Mouse (Mus musculus) gastrocnemius, adult 8-10 months (tissue): ENCODE measurements at regions not wholly inside any gene's neighbourhood (a gene's known extent, or its start where the extent isn't known, plus 50 kb on each side); places are given as distances from the start of the nearest gene placed in this dataset.

ENCODE experiments used
- DNase-seq, 2 experiments: peaks; one replicate each; pipeline ENCODE4 v3.0.0; 2022; ENCODE audit warnings: low spot score in 2 of 2

- DNase-seq: no peak
Observed at GRCm38 (mm10) chr6:49893113-49893512, 70.6 kb downstream of the Npy start.

GRCm38 (mm10) chr6:49899146-49899545 lies 76.6 kb downstream of the Npy start:
- no peak for DNase-seq

GRCm38 (mm10) chr6:49901512-49901911 lies 79.0 kb downstream of the Npy start:
- DNase-seq: no peak

- DNase-seq: no peak
Observed at GRCm38 (mm10) chr6:49904001-49904400, 81.5 kb downstream of the Npy start.

- no peak for DNase-seq
Observed at GRCm38 (mm10) chr6:49906456-49906855, 83.9 kb downstream of the Npy start.

- no peak for DNase-seq
Observed at GRCm38 (mm10) chr6:49919089-49919812, 96.7 kb downstream of the Npy start.

GRCm38 (mm10) chr6:49919813-49920170 lies 97.3 kb downstream of the Npy start:
- DNase-seq: no peak

GRCm38 (mm10) chr6:49924296-49924695 lies 101.8 kb downstream of the Npy start:
- no peak for DNase-seq

- DNase-seq: no peak
Observed at GRCm38 (mm10) chr6:49928075-49928474, 105.6 kb downstream of the Npy start.

GRCm38 (mm10) chr6:49930104-49930503 lies 107.6 kb downstream of the Npy start:
- no peak for DNase-seq

GRCm38 (mm10) chr6:49943087-49943486 lies 120.6 kb downstream of the Npy start:
- no peak for DNase-seq

GRCm38 (mm10) chr6:49958891-49959290 lies 136.4 kb downstream of the Npy start:
- DNase-seq: no peak

GRCm38 (mm10) chr6:49961166-49961565 lies 138.7 kb downstream of the Npy start:
- no peak for DNase-seq

- no peak for DNase-seq
Observed at GRCm38 (mm10) chr6:49965944-49966545, 143.5 kb downstream of the Npy start.

GRCm38 (mm10) chr6:49966555-49966954 lies 143.5 kb upstream of the Mpp6 start:
- no peak for DNase-seq

GRCm38 (mm10) chr6:49973258-49973865 lies 136.7 kb upstream of the Mpp6 start:
- no peak for DNase-seq

- no peak for DNase-seq
Observed at GRCm38 (mm10) chr6:49977783-49978182, 132.3 kb upstream of the Mpp6 start.

- no peak for DNase-seq
Observed at GRCm38 (mm10) chr6:49983740-49984139, 126.3 kb upstream of the Mpp6 start.

- DNase-seq: no peak
Observed at GRCm38 (mm10) chr6:49985127-49985526, 124.9 kb upstream of the Mpp6 start.

- no peak for DNase-seq
Observed at GRCm38 (mm10) chr6:49987141-49987540, 122.9 kb upstream of the Mpp6 start.

- no peak for DNase-seq
Observed at GRCm38 (mm10) chr6:49987541-49988210, 122.4 kb upstream of the Mpp6 start.
